Mouse (Mus musculus): ENCODE data around the gene B4gat1.

GRCm38 (mm10) chr19:5001666-5002406 is 36.8 kb upstream of the B4gat1 start:
- peak; percentile 88 for TF ChIP-seq CTCF (IDR thresholded peaks at IDR 0.05; ENCODE audit: low read depth)
- TF ChIP-seq EP300 (IDR thresholded peaks at IDR 0.05; ENCODE audit: low read depth) = no peak

Measured in liver, embryonic 14.5 days (tissue).